Mouse (Mus musculus) kidney, postnatal 4 days (tissue): ENCODE measurements around the gene Mipep.

Experiments
- DNase-seq, 2 experiments: peaks; one replicate each; pipeline ENCODE4 v3.0.0; 2021; ENCODE audit warnings: mixed read lengths in 2 of 2

Mipep gene

DNA sequence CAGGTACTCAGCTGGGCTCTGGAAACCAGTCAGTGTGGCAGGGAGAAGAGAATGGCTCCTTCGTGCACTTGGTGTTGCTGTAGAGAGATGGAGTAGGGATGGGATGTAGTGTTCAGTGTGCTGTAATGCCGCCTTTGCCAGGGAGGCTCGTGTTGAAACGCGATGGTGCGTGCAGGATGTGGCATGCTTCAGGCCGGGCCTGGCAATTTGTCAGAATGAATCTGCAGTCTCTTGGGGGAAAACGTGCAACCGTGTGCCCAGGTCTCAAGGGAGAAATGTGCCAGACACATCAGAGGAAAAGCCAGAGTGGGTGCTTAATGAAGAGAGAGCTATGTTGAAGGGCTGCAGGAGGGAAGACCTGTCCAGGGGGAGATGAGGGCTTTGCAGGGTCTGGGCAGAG, 20.6 kb downstream of the Mipep start:
- DNase-seq: no peak

DNA sequence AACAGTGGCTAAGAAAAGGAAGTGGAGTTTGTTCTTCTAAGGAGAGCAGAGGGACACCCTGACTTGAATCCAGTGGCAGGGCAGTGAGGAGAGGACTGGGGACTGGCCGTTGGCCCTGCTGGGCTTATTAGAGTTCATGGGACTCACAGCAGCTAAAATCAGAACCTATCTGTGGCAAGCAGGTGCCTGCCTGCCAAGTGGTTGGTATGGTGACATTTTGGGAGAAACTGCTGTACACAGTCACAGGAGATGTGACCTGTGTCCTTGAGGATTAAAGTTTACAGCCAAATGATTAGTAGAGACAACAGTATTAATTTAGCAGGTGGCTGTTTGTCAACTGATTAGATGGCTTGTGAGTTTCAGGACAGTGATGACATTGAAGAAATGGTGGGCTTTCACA, 21.5 kb downstream of the Mipep start:
- DNase-seq: no peak

DNA sequence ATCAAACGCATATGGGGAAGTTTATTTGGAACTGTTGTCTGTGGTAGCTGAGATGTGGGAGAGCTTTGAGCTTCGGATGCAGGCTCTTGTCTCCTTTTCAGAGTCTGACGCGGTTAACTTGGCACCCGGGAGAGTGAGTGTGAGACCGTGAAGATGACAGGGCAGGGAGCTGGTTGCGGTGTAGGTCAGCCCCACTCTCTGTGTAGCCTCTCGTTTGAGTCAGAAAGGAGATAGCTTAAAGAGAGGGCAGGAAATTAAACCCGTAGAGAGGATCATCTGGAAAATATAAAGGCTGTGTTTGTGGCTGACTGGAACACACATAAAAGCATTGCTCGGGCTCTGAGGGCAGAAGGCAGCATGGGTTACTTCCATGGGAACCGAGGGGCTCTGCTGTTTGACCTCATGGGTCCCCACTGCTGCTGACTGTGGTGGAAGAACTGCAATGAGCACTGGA, 22.5 kb downstream of the Mipep start:
- DNase-seq: no peak

DNA sequence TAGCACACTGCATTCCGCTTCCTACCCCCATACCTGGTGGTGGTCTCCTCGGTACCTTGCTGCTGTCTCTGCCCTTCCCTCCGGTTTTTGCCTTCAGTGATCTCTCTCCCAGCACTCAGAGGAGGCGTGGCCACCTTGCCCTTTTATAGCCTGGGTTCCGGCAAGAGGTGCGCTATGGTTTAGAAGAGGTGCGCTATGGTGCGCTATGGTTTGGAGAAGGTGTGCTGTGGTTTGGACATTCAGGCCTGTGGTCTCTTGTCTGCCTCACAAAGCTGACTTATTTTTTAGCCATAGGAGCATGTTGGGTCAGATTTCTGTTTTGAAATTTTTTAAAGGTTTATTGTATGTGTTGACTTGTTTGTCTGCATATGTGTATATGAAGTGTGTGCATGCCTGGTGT, 25.5 kb downstream of the Mipep start:
- no peak for DNase-seq

DNA sequence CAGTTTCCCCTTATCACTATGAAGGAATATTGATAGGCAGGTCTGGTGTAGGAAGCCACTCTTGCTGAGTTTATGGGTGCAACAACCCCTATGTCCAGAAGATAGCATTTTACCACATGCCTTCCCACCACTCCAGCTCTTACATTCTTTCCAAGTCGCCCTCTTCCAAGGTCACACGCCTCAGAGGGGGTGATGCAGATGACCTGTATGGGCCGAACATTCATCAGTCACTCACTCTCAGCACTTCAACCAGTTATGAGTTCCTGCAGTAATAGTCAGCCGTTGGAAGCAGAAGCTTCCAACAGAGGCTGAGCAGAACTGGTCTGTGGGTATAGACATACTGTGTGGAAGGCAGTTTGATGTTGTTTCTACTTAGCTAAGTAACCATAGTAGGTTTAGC, 27.2 kb downstream of the Mipep start:
- DNase-seq: no peak

DNA sequence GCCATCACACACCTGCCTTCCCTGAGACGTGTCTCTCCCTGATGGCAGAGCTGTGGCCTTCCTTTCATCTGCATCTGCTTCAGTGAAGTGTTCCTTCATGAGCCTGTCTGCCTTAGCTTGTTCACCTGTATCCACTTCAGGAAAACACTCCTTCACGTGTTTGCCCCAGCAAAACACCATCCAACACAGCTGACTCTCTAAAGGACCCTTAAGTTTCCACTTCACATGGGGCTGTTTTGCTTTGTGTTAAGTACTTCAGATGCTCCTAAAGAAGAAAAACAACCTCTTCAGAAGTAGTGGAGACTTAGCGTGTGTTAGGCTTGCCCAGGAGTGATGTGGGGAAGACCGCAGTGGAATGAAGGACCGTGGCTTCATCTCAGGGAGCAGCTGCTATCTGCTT, 30.7 kb downstream of the Mipep start:
- DNase-seq: no peak

DNA sequence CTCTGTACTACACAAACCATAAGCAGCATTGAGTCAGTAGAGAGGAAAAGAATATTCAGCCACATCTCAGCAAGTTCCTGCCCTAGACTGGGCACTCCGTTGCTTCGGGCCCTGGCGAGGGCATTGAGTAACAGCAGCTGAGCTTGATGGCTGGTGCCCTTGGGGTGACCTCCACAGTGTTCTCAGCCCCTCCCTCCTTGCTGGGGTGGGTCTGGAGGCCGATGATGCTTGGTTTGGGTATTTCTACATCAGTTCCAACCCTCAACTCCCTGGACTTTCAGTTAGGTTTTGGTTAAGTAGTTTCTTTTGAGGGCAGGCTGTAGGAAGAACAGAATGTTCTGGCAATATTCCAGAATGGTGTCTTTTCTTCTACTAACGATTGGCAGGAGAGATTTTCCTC, 33.7 kb downstream of the Mipep start:
- no peak for DNase-seq

DNA sequence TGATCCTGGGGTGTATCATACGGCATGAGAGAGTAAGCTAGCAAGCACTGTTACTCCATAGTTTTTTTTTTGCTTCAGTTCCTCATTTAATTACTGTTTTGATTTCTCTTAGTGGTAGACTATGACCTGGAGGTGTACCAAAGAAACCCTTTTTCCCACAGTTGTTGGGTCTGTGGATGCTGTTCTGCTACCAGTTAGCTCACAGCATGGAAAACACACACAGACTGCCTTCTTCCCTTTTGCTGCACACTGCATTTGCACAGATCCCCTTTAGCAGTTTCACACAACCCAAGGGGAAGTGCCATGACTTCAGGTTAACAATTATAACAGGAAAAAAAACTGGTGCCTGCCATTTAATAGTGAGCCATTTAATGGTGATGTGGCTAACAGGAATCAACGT, 45.7 kb downstream of the Mipep start:
- DNase-seq: no peak

DNA sequence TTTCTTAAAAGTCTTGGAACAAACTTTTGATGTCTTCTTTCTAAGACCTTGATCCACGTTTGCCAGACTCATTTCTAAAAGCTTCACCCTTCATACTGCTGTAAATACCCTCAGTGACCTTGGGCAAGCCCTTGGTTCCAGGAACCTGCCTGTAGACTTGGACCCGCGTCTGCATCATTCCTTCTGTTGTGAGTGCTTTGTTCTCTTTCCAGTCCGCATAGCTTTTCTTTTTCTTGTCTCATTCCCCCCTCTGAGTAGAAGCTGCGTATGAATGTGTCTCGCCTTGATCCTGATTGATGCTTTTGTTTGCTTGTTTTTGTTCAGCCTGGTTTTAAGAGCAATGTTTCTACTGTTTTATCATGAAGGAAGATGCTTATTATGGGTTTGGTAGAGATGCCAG, 52.3 kb downstream of the Mipep start:
- DNase-seq: no peak

DNA sequence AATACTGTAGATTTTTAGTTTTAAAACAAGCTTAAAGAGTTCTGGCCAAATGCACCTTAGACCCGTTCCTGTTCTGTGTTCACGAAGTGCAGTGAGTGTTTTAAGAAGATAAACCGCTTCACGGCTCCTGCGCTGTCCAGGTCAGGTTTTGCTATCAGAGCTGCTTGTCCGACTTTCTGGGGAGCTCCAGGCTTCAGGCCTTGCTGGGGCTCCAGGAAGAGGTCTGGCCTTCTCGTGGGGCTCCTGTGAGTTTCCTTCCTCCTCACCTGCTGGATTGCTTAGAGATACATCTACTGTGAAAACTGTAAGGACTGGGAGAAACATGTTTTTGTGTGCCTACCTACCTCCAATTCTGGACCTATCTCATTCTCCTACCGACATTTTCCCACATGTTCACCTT, 55.3 kb downstream of the Mipep start:
- no peak for DNase-seq

DNA sequence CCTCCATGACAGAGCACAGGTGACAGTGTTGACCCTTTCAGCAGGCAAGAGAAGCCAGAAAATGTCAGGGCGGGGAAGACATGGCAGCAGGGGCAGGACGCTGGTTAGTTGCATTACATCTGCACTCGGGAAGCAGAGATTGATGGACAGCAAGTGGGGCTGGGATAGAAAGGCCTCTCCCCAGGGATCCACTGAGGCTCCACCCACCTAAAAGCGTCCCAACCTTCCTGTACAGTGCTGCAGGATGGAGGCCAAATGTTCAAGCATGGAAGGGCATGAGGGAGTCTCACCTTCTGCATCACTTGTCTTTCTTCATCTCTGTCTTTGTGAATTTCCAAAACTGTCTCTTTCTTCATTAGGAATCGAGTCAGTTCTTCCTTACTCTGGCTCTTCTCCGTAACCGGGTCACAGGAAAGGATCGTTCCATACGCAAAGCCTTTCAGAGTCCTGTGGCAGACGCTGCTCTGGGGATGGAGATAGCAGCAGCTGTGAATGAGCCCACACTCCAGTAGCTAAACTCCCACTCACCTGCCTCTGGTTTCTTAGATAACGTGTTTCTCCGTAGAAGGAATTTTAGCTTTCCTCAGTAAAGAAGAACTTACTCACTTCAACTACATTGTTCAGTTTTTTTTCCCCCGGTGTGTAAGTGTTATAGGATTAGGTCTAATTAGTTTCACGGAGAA, 57.7 kb downstream of the Mipep start:
- DNase-seq: no peak

DNA sequence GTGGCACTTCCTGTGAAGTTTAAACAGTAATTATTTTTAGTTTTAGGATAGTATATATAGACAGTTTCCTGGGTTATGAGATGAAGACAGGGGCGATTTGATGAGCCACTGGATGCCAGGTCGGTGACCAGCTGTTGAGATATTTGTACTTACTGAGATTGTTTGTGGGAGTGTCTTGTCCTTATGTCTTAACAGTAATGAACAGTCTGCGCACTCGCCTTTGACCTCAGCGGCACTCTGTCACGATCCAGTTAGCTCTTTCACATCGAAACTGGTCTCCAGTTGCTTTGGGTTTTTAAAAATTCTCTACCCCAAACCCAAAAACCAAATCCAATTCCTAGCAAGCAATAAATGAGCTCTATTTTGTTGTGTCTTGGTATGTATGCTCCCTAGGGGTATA, 59.2 kb downstream of the Mipep start:
- DNase-seq: no peak

DNA sequence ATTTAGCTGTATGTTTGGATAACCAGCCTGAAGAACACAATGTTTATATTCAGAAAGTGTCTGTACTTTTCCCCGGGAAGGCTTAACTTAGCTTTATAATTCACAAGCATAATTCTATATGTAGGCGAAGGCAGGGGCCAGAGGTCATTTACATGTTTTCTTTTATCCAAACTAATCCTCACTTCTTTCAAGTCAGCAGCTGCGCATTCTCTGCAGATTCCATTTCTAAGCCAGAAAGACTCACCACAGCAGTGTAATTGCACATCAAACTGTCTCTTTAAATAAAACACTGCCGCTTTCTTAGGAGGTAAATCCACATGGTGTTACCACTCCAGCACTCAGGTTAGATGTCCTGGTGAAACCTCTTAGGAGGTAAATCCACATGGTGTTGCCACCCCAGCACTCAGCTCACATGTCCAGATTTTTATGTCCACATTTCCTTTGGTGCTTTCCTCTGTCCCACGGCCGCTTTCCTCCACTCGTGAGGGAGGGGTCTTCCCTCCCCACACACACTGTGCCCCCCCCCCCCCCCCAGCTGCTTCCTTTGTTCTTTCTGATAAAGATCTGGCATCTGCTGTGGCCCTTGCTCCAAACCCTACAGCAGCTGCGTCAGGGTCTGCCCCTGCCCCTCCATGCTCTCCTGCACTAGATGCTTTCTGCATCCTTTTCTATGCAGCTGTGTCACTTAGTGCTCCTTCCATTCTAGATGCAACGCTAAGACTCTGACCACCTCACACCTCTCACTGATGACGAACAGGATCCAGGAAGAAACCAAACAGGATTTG, 61.1 kb downstream of the Mipep start:
- DNase-seq: no peak

DNA sequence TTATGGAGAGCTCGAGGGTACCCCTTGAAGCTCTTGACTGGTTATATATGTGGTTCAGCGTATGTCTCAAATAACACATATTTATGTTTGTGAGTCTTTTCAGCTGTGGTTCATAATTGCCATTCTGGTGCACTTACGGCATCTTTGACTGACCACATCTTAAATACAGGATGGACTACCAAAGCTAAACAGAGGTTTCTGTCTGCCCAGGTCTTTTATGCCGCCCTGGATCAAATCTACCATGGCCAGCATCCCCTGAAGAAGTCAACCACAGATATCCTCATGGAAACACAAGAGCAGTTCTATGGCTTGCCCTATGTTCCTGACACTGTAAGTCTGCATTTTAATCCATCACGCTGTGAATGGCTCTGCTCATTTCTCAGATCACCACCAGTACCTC, 61.8 kb downstream of the Mipep start:
- no peak for DNase-seq

DNA sequence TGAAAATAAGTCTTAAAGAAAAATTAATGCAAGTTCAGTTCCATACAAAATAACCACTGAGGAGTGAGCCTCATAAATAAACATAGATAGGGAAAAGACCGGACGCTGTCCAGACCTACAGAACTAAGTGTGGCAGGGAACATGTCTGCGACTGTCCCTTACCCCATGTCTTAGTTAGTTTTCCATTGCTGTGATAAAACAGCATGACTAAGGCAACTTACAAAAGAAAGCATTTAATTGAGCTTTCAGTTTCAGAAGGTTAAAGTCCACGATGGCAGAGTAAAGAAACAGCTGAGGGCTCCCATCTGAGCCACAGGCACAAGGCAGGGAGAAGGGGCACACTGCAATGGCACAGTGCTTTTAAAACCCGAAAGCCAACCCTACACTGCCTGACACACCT, 63.8 kb downstream of the Mipep start:
- no peak for DNase-seq

DNA sequence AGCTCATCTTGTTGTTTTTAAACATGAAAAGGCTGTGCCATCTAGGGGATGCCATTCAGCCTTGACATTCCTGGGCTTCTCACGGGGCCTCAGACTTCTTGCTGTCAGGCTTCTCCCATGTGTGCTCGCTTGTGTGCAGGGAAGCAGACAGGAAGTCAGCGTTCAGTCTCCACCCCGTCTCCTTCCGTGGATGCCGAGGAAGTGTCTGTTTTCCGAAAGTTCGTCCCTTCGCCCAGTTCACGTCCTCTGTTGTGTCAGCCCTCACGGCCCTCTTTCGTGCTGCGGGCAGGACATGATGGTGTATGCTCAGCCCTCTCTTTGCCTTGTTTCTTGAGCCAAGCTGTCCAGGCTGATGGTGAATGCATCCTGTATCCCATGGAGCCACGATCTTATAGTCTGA, 65.7 kb downstream of the Mipep start:
- DNase-seq: peak in 1 of 2 experiments; percentile 18

DNA sequence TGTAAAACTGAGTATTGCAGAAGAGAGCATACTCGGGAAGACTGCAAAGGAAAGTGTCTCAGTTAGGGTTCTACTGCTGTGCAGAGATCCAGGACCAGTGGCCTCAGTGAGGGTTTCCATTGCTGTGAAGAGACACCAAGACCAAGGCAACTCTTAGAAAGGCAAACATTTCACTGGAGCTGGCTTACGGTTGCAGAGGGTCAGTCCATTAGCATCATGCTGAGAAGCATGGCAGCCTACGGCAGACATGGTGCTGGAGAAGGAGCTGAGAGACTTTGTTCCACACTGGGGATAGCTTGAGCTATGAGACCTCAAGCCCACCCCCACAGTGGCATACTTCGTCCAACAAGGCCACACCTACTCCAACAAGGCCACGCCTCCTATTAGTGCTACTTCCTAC, 67.3 kb downstream of the Mipep start:
- DNase-seq: no peak

DNA sequence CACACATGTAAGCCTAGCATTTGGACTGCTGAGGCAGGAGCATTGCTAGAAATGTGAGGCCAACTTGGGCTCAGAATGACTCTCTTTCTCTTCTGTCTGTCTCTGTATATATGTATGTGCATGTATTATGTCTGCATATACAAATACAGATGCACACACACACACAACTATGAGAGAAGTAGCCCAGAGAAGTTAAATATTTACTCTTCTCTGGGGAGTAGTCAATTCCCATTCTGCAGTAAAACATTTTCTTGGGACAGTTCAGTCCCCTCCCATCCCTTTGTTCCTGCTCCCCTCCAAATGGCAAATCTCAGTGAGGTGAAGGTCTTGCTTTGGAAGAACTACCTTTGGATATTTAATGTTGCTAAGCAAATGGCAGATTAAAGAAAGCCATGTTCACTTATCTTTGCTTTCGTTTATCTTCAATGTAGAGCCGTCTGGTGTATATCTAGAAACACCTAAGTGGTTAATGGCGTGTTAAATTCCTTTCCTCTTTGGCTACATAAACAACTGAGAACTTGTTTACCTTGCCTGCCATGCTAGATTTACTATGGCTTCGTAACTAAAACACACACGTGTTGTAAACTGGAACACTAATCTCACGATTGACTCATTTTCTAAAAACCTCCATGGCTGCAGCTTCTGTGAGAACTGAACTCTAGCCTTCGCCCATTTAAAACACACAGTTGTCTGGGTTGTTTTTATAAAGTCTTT, 72.0 kb downstream of the Mipep start:
- no peak for DNase-seq

DNA sequence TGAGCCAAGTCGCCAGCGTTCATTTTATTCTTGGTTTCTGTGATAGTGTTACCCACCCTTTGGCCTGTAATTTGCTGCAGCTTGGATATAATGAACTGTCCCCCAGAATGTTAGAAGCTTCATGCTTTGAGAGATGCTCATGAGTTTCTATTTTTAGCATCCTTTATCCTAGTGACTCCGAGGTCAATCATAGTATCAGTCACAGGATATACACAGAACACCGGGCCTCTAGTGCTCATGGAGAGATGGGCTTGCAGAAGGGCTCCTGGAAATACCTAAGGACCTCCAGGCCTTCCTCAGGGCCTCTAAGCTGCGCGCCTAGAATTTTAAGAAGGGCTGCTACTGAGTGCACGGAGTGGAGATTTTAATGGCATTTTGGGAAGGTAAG, 72.5 kb downstream of the Mipep start:
- DNase-seq: no peak

DNA sequence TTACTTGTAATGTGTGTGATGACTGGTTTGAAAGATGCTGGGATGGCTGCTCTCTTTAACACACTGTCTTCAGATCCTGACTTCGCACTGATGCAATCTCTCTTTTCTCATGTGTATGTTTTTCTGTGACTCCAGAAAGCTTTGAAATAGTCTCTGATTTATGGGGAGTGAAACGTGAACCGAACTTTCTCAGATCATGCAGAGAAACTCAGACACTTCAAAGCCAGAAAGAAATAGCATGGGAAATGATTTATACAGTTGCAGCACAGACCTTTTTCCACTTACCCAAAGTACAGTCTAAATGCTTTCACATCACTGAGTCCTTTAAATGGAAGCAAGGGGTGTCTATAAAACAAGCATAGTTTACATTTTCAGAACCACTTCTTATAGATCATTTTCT, 79.0 kb downstream of the Mipep start:
- no peak for DNase-seq

DNA sequence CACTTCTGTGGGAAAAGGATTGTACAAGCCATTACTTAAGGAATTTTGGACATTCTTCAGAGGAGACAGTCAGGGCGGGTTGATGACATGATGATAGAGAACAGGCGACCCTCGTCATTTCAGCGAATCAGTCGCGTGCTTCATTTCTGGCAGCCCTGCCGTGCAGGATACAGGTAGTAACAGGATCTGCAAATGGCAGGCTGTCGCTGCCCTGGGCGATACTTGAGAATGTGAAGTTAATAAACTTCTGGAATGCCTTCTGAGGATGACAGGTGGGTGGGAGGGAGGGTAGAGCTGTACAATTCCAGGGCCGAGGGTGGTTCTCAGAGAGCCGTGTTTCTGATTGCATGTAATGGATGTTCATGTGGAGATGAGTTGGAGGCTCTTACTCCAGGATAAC, 82.0 kb downstream of the Mipep start:
- DNase-seq: peak in 1 of 2 experiments; percentile 32

DNA sequence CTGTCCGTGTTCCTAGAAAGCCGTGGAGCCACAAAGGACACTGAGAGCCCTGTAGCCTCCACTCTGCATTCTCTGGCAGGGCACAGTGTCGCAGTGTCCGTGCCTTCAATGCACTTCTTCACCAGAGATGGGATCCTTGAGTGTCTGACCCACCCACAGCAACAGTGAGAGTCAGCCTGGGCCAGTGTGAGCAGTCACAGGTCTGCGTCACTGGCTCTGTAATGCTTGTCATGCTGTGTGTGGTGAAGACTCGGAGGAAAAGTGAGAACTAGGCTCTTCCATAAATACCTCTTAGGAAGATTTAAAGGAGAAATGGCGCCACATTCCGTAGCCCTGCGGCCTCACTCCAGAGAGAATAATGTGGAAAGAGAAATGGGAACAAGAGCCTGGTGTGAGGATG, 84.0 kb downstream of the Mipep start:
- no peak for DNase-seq

DNA sequence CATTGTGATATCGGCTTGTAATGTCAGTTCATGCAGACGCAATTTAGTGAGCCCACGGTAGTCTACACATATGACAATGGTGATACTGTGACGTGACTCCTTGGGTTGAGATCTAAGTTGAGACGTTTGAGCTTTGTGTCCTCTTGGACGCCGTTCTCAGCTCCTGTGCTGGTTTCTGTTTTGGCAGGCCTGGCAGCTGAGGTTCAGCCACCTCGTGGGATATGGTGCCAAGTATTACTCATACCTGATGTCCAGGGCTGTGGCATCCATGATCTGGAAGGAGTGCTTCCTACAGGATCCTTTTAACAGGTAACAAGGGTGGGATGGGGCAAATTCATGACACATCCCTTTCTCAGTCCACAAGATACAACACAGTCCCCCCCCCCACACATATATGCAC, 87.5 kb downstream of the Mipep start:
- no peak for DNase-seq

DNA sequence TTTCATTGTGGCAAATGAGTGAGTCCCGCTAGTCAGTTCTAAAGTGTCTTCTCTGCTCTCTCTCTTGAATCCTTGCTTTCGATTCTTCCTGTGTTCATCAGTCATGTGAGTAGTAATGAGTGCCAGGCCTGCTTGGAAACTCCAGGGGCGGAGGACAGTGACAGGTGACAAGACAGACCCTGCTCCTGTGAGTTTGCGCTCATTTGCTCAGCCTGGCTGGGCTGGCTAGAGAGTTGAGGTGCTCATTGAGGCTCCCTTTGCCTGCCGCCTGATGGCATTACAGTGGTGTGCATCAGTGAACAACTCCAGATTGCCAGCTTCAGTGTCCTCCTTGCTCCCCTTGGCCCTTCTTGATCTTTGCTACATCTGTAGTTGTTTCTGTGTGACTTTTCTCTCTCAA, 97.7 kb downstream of the Mipep start:
- no peak for DNase-seq
